Mouse (Mus musculus): ENCODE measurements around the gene Phf13. TPM values are rescaled to one million over a fixed set of nuclear protein-coding genes. Genes with fewer than 3 reads are reported as not detected.

Phf13 gene
- 4.3 TPM for polyA plus RNA-seq (2017; shearing (Covaris generic))

GRCm38 (mm10) chr4:151996173-151996950 is at the start of gene Phf13:
TSS of gene Phf13 (minus strand) at chr4:151996258.

GRCm38 (mm10) chr4:152038985-152039830 is 43.1 kb upstream of the Phf13 start, which contains the start of gene Nol9:
TSS of gene Nol9 (plus strand) at chr4:152039321.

GRCm38 (mm10) chr4:152038225-152038984 is 42.3 kb upstream of the Phf13 start, which contains the start of gene Tas1r1:
TSS of gene Tas1r1 (minus strand) at chr4:152038568.

DNA sequence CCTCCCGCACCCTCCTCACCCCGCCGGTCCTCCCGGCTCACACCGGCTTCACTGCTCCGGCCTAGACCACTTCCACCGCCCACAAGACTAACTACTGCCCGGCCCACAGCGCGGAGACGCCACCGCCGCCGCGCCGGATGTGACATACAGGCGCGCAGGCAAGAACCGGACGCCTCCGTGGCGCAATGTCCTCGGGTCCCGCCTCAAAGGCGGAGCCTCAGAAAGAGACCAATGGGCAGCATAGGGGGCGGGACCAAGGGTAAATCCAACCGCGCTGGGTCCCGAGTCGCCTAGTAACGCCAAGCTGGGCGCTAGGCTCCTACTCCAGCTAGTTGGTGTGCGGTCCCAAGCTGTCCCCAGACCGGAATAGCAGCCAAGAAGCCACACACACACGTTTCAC is 31.5 kb upstream of the Phf13 start, which contains the start of gene Zbtb48:
Gene Zbtb48, minus strand, starts transcription at position 148 of the 400 bp plus-strand sequence.

GRCm38 (mm10) chr4:152008622-152009075 is 12.6 kb upstream of the Phf13 start, which contains the start of gene Klhl21:
TSS of gene Klhl21 (plus strand) at chr4:152008803.

GRCm38 (mm10) chr4:151988342-151989109 is 7.5 kb downstream of the Phf13 start, which contains the start of gene Thap3:
TSS of gene Thap3 (minus strand) at chr4:151988997.

Other genes starting within 250 kb of the Phf13 start
- gene Camta1, start 134.4 kb downstream of the Phf13 start, polyA plus RNA-seq (2017; shearing (Covaris generic)), result 27.9 TPM
- gene Dnajc11, start 62.6 kb downstream of the Phf13 start, polyA plus RNA-seq (2017; shearing (Covaris generic)), result 49.1 TPM
- gene Thap3, start 7.3 kb downstream of the Phf13 start, polyA plus RNA-seq (2017; shearing (Covaris generic)), result 116 TPM
- gene Klhl21, start 12.5 kb upstream of the Phf13 start, polyA plus RNA-seq (2017; shearing (Covaris generic)), result 1.4 TPM
- 30.2 TPM for gene Zbtb48, start 31.4 kb upstream of the Phf13 start, polyA plus RNA-seq (2017; shearing (Covaris generic))
- not detected for gene Tas1r1, start 42.3 kb upstream of the Phf13 start, polyA plus RNA-seq (2017; shearing (Covaris generic))
- gene Nol9, start 43.1 kb upstream of the Phf13 start, polyA plus RNA-seq (2017; shearing (Covaris generic)), result 6.3 TPM
- gene Plekhg5, start 76.2 kb upstream of the Phf13 start, polyA plus RNA-seq (2017; shearing (Covaris generic)), result 4.3 TPM
- 194 TPM for gene Tnfrsf25, start 119.7 kb upstream of the Phf13 start, polyA plus RNA-seq (2017; shearing (Covaris generic))
- 17.0 TPM for gene Espn, start 156.1 kb upstream of the Phf13 start, polyA plus RNA-seq (2017; shearing (Covaris generic))
- not detected for gene Hes2, start 162.6 kb upstream of the Phf13 start, polyA plus RNA-seq (2017; shearing (Covaris generic))
- 149 TPM for gene Acot7, start 181.9 kb upstream of the Phf13 start, polyA plus RNA-seq (2017; shearing (Covaris generic))